Mouse (Mus musculus) kidney, postnatal 0 days (tissue): ENCODE data around the gene Gm13757. TPM values are rescaled to one million over a fixed set of nuclear protein-coding genes. Genes with fewer than 3 reads are reported as not detected.
"Not testable (repeated sequence)": the region's sequence is repeated elsewhere in the genome, so short reads cannot be mapped to it uniquely, and the experiment has no call there.

Experiments
- ATAC-seq: fragments of 200-750 bp; cut with Nextera tagmentation; replicated peaks from 2 replicates; pipeline ENCODE4 v1.8.0; 2017; ENCODE audit warnings: low read depth, moderate number of reproducible peaks, moderate TSS enrichment, moderate library complexity; ENCODE audit not compliant: low FRiP score
- DNase-seq: peaks from one replicate; pipeline ENCODE4 v3.0.0-alpha.2; 2016; ENCODE audit warnings: low spot score
- H3K27ac ChIP-seq: fragments of 300-500 bp; sonication (generic); 2 replicates; pipeline ENCODE4 v1.5.1; 2014; ENCODE audit warnings: mild to moderate bottlenecking
- H3K27me3 ChIP-seq: fragments of 300-500 bp; sonication (generic); 2 replicates; pipeline ENCODE4 v1.6.1; 2014; ENCODE audit warnings: low read length, mixed read lengths; ENCODE audit not compliant: insufficient read depth
- H3K36me3 ChIP-seq: fragments of 300-500 bp; sonication (generic); 2 replicates; pipeline ENCODE4 v1.6.1; 2014; ENCODE audit warnings: low read length, mixed read lengths; ENCODE audit not compliant: insufficient read depth
- H3K4me1 ChIP-seq: fragments of 300-500 bp; sonication (generic); replicated peaks from 2 replicates; pipeline ENCODE4 v1.6.1; 2014; ENCODE audit warnings: antibody characterized with exemption, low read length, mixed read lengths; ENCODE audit not compliant: insufficient read depth
- H3K4me2 ChIP-seq: fragments of 300-500 bp; sonication (generic); 2 replicates; pipeline ENCODE4 v1.6.1; 2014; ENCODE audit warnings: mild to moderate bottlenecking, low read length, moderate library complexity, mixed read lengths
- H3K4me3 ChIP-seq: fragments of 300-500 bp; sonication (generic); replicated peaks from 2 replicates; pipeline ENCODE4 v1.5.1; 2014; ENCODE audit warnings: low read depth, low read length
- H3K9ac ChIP-seq: fragments of 300-500 bp; sonication (generic); 2 replicates; pipeline ENCODE4 v1.6.1; 2014; ENCODE audit warnings: low read depth, low read length
- H3K9me3 ChIP-seq: fragments of 300-500 bp; sonication (generic); replicated peaks from 2 replicates; pipeline ENCODE4 v1.6.1; 2016; ENCODE audit warnings: low read length, inconsistent platforms, mixed read lengths
- CTCF ChIP-seq: IDR thresholded peaks from 2 replicates; pipeline ENCODE4 v1.5.1; 2016; ENCODE audit warnings: antibody characterized with exemption, low read depth, mild to moderate bottlenecking, moderate library complexity
- WGBS: fragments of 180-500 bp; shearing (Covaris S2); extraction: QIAGEN DNeasy Blood & Tissue Kit; methylation state at CpG from one replicate; pipeline ENCODE4 v1.1.7; 2014; 5-methylcytosine and 5-hydroxymethylcytosine counted together
- polyA plus RNA-seq: library from polyadenylated mRNA; unstranded; fragments of >200 nt; fragmentation: Nextera tagmentation; extraction: Ambion mirVana; gene quantifications from 2 replicates; pipeline ENCODE4 v1.2.1, GENCODE M21; 2015

The Gm13757 gene
- polyA plus RNA-seq = not detected in 2 replicates

GRCm38 (mm10) chr2:88449031-88449430 is at the start of gene Gm13757:
TSS of gene Gm13757 (minus strand) at chr2:88449131.
- 95% methylated on average over 1 of the region's 1 CpGs for WGBS
- H3K9ac ChIP-seq = no peak within 1 kb of the TSS
- no peaks in the 10 kb centered on the region for H3K4me1 ChIP-seq
- DNase-seq (no peak), ATAC-seq (no peak)
- no peak within 1 kb of the TSS for H3K4me2 ChIP-seq
- H3K9me3 ChIP-seq = no peaks in the 10 kb centered on the region
- no peak within 1 kb of the TSS for H3K4me3 ChIP-seq
- no peak for TF ChIP-seq CTCF
- no peak within 1 kb of the TSS for H3K27ac ChIP-seq
- no peaks in the 10 kb centered on the region for H3K27me3 ChIP-seq
- no peaks in the 10 kb centered on the region for H3K36me3 ChIP-seq

GRCm38 (mm10) chr2:88493020-88493419 is 44.1 kb upstream of the Gm13757 start, which contains the start of gene Olfr1185-ps1:
TSS of gene Olfr1185-ps1 (plus strand) at chr2:88493320.
- WGBS = 65% methylated on average over 2 of the region's 2 CpGs
- no peak for TF ChIP-seq CTCF

GRCm38 (mm10) chr2:88483298-88483697 is 34.4 kb upstream of the Gm13757 start, which contains the start of gene Olfr1184:
TSS of gene Olfr1184 (plus strand) at chr2:88483598.
- Histone ChIP-seq H3K4me2 (no peak within 1 kb of the TSS), H3K27me3 (no peaks in the 10 kb centered on the region), H3K9ac (no peak within 1 kb of the TSS), H3K9me3 (no peaks in the 10 kb centered on the region), H3K4me3 (no peak within 1 kb of the TSS), H3K27ac (no peak within 1 kb of the TSS), H3K36me3 (no peaks in the 10 kb centered on the region), H3K4me1 (no peaks in the 10 kb centered on the region)
- 90% methylated on average over 2 of the region's 2 CpGs for WGBS
- ATAC-seq (no peak), DNase-seq (no peak)
- no peak for TF ChIP-seq CTCF

More at GRCm38 (mm10) chr2:88493020-88493419, 44.1 kb upstream of the Gm13757 start, which contains the start of gene Olfr1185-ps1:
- no peaks in the 10 kb centered on the region for H3K27me3 ChIP-seq
- H3K9me3 ChIP-seq = no peaks in the 10 kb centered on the region
- no peak within 1 kb of the TSS for H3K27ac ChIP-seq
- DNase-seq (no peak), ATAC-seq (no peak)
- H3K36me3 ChIP-seq = no peaks in the 10 kb centered on the region
- no peak within 1 kb of the TSS for H3K4me3 ChIP-seq
- no peak within 1 kb of the TSS for H3K9ac ChIP-seq
- no peaks in the 10 kb centered on the region for H3K4me1 ChIP-seq
- H3K4me2 ChIP-seq = no peak within 1 kb of the TSS

GRCm38 (mm10) chr2:88454567-88454966 is 5.6 kb upstream of the Gm13757 start, which contains the start of gene Olfr1183:
TSS of gene Olfr1183 (plus strand) at chr2:88454867.
- H3K4me1 ChIP-seq, H3K4me2 ChIP-seq, H3K4me3 ChIP-seq, H3K9me3 ChIP-seq, H3K36me3 ChIP-seq, H3K9ac ChIP-seq, ATAC-seq, H3K27ac ChIP-seq, H3K27me3 ChIP-seq, DNase-seq: not testable (repeated sequence)
- WGBS = 88% methylated on average over 1 of the region's 1 CpGs

- ATAC-seq = no peak
Measured at GRCm38 (mm10) chr2:88426071-88426470, 22.9 kb downstream of the Gm13757 start, which contains the start of gene Olfr1181. TSS of gene Olfr1181 (minus strand) at chr2:88426171.

GRCm38 (mm10) chr2:88419051-88419450 is 29.9 kb downstream of the Gm13757 start, which contains the start of gene Olfr1180:
TSS of gene Olfr1180 (minus strand) at chr2:88419151.
- WGBS = 63% methylated on average over 2 of the region's 2 CpGs
- Histone ChIP-seq H3K4me3 (no peak within 1 kb of the TSS), H3K9me3 (no peaks in the 10 kb centered on the region), H3K27ac (no peak within 1 kb of the TSS), H3K9ac (no peak within 1 kb of the TSS), H3K4me2 (no peak within 1 kb of the TSS), H3K27me3 (no peaks in the 10 kb centered on the region), H3K4me1 (no peaks in the 10 kb centered on the region), H3K36me3 (no peaks in the 10 kb centered on the region)
- DNase-seq = no peak
- no peak for TF ChIP-seq CTCF
- ATAC-seq = no peak

More at GRCm38 (mm10) chr2:88426071-88426470, 22.9 kb downstream of the Gm13757 start, which contains the start of gene Olfr1181:
- H3K4me2 ChIP-seq = no peak within 1 kb of the TSS
- no peaks in the 10 kb centered on the region for H3K9me3 ChIP-seq
- no peak within 1 kb of the TSS for H3K4me3 ChIP-seq
- DNase-seq = no peak
- WGBS = 84% methylated on average over 1 of the region's 1 CpGs
- H3K4me1 ChIP-seq = no peaks in the 10 kb centered on the region
- H3K27me3 ChIP-seq = no peaks in the 10 kb centered on the region
- no peak for TF ChIP-seq CTCF
- H3K9ac ChIP-seq = no peak within 1 kb of the TSS
- H3K36me3 ChIP-seq = no peaks in the 10 kb centered on the region
- H3K27ac ChIP-seq = no peak within 1 kb of the TSS

- Histone ChIP-seq H3K4me2 (no peak within 1 kb of the TSS), H3K9ac (no peak within 1 kb of the TSS), H3K4me1 (no peaks in the 10 kb centered on the region), H3K27me3 (no peaks in the 10 kb centered on the region), H3K27ac (no peak within 1 kb of the TSS), H3K9me3 (no peaks in the 10 kb centered on the region), H3K36me3 (no peaks in the 10 kb centered on the region), H3K4me3 (no peak within 1 kb of the TSS)
- ATAC-seq (no peak), DNase-seq (no peak)
- no peak for TF ChIP-seq CTCF
- 85% methylated on average over 3 of the region's 3 CpGs for WGBS
Measured at GRCm38 (mm10) chr2:88406353-88406752, 42.6 kb downstream of the Gm13757 start, which contains the start of gene Olfr1179. TSS of gene Olfr1179 (minus strand) at chr2:88406453.

Other genes starting within 250 kb of the Gm13757 start
- not detected in 2 replicates for gene Olfr1170, start 220.8 kb downstream of the Gm13757 start, polyA plus RNA-seq
- not detected in 2 replicates for gene Olfr1173, start 169.3 kb downstream of the Gm13757 start, polyA plus RNA-seq
- gene Olfr1174-ps, start 134.0 kb downstream of the Gm13757 start, polyA plus RNA-seq = not detected in 2 replicates
- not detected in 2 replicates for gene Olfr1175-ps, start 121.9 kb downstream of the Gm13757 start, polyA plus RNA-seq
- not detected in 2 replicates for gene Olfr1176, start 112.4 kb downstream of the Gm13757 start, polyA plus RNA-seq
- not detected in 2 replicates for gene Olfr1177-ps, start 102.6 kb downstream of the Gm13757 start, polyA plus RNA-seq
- not detected in 2 replicates for gene Olfr1178, start 62.1 kb downstream of the Gm13757 start, polyA plus RNA-seq
- gene Olfr1179, start 42.7 kb downstream of the Gm13757 start, polyA plus RNA-seq = not detected in 2 replicates
- gene Olfr1180, start 30.0 kb downstream of the Gm13757 start, polyA plus RNA-seq = not detected in 2 replicates
- gene Olfr1181, start 23.0 kb downstream of the Gm13757 start, polyA plus RNA-seq = not detected in 2 replicates
- not detected in 2 replicates for gene Olfr1183, start 5.7 kb upstream of the Gm13757 start, polyA plus RNA-seq
- not detected in 2 replicates for gene Olfr1184, start 34.5 kb upstream of the Gm13757 start, polyA plus RNA-seq
- gene Olfr1185-ps1, start 44.2 kb upstream of the Gm13757 start, polyA plus RNA-seq = not detected in 2 replicates
- not detected in 2 replicates for gene Olfr1186, start 69.4 kb upstream of the Gm13757 start, polyA plus RNA-seq
- gene Olfr1188, start 107.8 kb upstream of the Gm13757 start, polyA plus RNA-seq = not detected in 2 replicates
- gene Olfr1189, start 137.3 kb upstream of the Gm13757 start, polyA plus RNA-seq = not detected in 2 replicates
- gene Olfr1191-ps1, start 191.4 kb upstream of the Gm13757 start, polyA plus RNA-seq = not detected in 2 replicates
- not detected in 2 replicates for gene Olfr1192-ps1, start 199.4 kb upstream of the Gm13757 start, polyA plus RNA-seq
- not detected in 2 replicates for gene Olfr1193, start 226.5 kb upstream of the Gm13757 start, polyA plus RNA-seq
- gene Olfr1195, start 240.1 kb upstream of the Gm13757 start, polyA plus RNA-seq = not detected in 2 replicates